Mouse (Mus musculus): Measurements from ENCODE around the gene Dffa.
"Not testable (repeated sequence)": the region's sequence is repeated elsewhere in the genome, so short reads cannot be mapped to it uniquely, and the experiment has no call there.

DNA sequence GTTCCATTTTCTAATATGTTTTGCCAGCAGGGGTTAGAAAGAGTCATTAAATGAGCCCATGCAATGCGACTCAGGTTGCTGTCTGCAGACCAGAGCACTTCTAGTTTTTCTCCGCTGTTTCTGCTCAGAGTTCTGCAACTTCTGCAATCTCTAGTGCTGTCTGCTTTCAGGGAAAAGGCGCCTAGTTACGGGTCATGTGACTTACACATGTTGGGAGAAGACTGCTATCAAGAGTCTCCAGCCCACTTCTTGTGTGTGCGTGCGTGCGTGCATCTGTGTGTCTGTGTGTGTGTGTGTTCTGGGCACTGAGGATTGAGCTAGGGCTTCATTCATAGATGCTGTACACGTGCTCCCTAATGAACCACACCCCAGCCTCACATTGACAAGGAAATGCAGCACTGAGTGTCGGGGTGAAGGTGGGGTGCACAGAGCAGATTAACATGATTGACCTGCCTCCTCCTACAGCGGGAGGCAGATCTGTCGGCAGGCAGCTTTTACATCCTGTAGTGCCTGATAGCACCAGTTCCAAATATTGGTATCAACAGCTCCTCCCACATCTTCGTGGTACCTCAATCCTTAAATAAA lies 16.1 kb downstream of the Dffa start:
- TF ChIP-seq CTCF (IDR thresholded peaks at IDR 0.05); POLR2A (IDR thresholded peaks at IDR 0.05; ENCODE audit: insufficient read depth, low read depth, low read length); EP300 (IDR thresholded peaks at IDR 0.05; ENCODE audit: insufficient read depth, low read depth, low read length): not testable (repeated sequence)

Data from heart, adult 2 months (tissue).